Mouse (Mus musculus): ENCODE data around the gene Kcnab3.

GRCm38 (mm10) chr11:69372056-69372779 is 46.2 kb downstream of the Kcnab3 start:
- TF ChIP-seq CTCF (IDR thresholded peaks at IDR 0.05; ENCODE audit: low read depth) (no peak), EP300 (IDR thresholded peaks at IDR 0.05; ENCODE audit: low read depth) (no peak)

Measured in liver, postnatal 0 days (tissue).